Mouse (Mus musculus) erythroid progenitor cell, adult 5-6 weeks (primary cell): Measurements from ENCODE around the gene Cped1. TPM values are rescaled to one million over a fixed set of nuclear protein-coding genes. Genes with fewer than 3 reads are reported as not detected.

Source experiments
- ATAC-seq: replicated peaks from 2 replicates; pipeline ENCODE4 v1.8.0; 2016; ENCODE audit warnings: moderate number of reproducible peaks, mild to moderate bottlenecking, moderate TSS enrichment, inconsistent platforms; ENCODE audit not compliant: poor library complexity, low FRiP score, severe bottlenecking
- total RNA-seq, 2 experiments: library from RNA; stranded (forward) in 1 of 2; stranded (reverse) in 1 of 2; fragments of 150-400 nt in 1 of 2; fragments of 186-747, 209-891 nt in 1 of 2; gene quantifications; 2 replicates each; pipeline versions ENCODE4 v1.2.3 to v1.2.4; 2015 to 2017; ENCODE audit warnings: low replicate concordance in 2 of 2

Cped1 gene
- total RNA-seq (2015; ENCODE audit: low replicate concordance): not detected in 2 replicates
- total RNA-seq (2017; ENCODE audit: low replicate concordance): 0.26 and 0.53 TPM in 2 replicates

GRCm38 (mm10) chr6:21985732-21986540, at the start of gene Cped1:
TSS of gene Cped1 (plus strand) at chr6:21985916.
- no peak; the same call in 1 of the 2 replicates for ATAC-seq

DNA sequence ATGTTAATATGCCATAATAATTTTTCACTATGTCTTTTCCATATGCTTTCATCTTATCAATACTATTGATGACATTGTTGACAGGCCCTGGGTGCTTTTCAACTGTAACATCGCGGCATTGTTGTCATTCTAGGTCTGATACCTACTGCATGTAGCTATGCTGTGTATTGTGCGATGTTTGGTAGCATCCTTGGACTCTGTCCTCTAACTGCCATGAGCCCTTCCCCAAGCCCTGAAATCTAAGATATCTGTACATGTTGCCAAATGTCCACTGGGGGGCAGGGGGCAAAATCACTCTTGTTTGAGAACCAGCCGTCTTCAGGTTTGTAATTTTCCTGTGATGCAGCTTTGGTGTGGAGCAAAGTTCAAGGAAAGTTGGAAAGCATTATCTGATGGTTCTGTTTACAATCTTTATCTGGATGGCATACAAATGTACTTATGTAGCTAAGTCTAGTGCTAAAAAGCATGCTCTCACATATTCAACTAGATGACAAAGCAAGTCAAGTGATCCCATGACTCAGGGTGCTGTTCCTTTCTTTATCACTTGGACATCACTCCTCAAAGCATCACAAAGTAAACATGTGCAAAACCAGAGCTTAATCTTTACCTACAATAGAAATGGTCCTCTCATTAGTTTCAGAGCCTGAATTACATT, 47.6 kb upstream of the Cped1 start:
- no peak for ATAC-seq

DNA sequence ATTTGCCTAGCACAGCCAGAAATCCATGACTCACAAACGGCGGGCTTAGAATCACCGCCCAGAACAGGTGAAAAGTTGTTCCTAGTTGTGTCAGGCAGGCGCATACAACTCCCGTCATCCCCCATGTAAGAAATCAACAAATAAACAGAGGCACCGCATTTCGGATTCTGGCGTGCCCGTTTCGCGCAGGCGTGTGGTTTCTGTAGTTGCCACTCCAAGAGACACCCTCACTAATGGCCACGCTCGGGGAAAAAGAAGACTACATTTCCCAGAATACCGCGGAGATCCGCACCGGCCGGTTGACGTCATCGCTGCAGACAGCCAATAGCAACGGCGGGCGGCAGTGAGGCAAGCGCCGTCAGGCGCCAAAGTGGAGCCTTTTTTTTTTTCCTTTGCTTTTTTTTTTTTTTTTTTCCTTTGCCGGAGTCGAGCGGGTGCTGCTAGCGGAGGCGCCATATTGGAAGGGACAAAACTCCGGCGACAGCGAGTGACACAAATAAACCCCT, 36.4 kb upstream of the Cped1 start, which contains the start of gene Ing3:
TSS of gene Ing3 (plus strand) at position 346 of the 506 bp plus-strand sequence.
- ATAC-seq: peak; percentile 93

DNA sequence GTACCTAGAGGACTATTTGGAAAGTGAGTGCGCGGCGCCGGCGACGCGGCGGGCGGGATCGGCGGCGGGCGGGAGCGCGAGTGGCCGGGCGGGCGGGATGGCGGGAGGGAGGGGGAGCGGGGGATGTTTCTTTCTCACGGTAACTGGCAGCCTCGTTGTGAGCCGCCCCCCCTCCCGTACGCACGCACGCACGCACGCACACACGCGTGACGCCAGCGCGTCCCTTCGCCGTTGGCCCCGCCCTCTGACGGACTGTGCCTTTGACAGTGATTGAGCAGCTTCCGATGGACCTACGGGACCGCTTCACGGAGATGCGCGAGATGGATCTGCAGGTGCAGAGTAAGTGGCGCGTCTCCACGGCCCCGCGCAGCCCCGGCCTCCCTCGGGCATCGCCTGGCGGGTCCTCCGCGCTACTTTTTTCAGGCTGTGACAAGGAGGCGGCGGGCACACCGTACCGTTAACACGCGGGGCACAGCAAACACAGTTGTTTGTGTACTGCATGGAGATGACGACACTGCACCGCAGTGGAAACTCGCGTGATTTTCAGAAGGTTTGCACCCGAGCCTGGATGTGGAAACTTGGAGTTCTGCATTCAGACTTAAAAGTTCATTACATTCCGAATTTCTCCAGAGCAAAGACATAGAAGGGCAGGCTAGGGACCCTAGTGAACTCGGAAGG, 35.8 kb upstream of the Cped1 start:
- ATAC-seq: peak; percentile 89

GRCm38 (mm10) chr6:21950676-21951075, 35.0 kb upstream of the Cped1 start:
- no peak for ATAC-seq

DNA sequence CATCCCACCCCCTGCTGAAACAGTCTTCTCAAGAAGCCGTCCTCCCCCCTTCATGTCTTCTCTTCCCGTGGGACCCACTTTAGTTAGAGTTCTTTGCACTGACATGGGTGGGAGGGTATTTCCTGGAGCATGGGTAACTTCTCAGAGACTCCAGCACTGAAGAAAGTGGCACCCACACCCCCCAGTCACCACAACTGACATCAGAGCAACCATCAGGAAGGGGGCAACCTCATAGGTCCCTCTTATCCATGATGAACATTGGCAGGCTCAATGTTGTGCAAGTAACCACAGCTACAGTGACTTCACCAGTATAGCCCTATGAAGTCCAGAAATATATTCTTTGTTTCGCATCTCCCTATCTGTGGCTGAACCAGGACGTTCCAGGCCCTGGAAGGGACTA, 30.2 kb upstream of the Cped1 start:
- ATAC-seq: no peak

- no peak for ATAC-seq
Observed at GRCm38 (mm10) chr6:21958922-21959321, 26.8 kb upstream of the Cped1 start.

GRCm38 (mm10) chr6:21959909-21960308, 25.8 kb upstream of the Cped1 start:
- ATAC-seq: no peak

- no peak for ATAC-seq
Observed at GRCm38 (mm10) chr6:21977532-21977931, 8.2 kb upstream of the Cped1 start.

DNA sequence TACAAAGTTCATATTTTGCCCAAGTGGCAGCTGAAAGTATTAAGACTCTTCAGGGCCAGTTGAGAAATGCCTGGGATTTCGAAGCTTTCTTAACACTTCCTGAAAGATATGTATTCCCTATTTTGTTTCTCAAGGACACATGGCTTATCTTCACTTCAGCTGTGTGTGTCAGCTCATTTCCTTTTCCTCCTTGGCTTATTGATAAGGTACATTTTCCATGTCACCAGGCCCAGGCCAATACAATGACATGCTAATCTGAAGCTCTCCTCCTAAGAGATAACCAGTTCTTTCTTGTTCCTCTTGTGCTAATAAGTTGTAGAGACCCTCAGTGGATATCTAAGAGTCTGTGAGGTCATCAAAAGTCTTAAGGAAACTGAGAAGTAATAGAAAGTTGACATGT, 4.6 kb upstream of the Cped1 start:
- no peak for ATAC-seq

- ATAC-seq: no peak
Observed at GRCm38 (mm10) chr6:21984990-21985731, 555 bp upstream of the Cped1 start.

DNA sequence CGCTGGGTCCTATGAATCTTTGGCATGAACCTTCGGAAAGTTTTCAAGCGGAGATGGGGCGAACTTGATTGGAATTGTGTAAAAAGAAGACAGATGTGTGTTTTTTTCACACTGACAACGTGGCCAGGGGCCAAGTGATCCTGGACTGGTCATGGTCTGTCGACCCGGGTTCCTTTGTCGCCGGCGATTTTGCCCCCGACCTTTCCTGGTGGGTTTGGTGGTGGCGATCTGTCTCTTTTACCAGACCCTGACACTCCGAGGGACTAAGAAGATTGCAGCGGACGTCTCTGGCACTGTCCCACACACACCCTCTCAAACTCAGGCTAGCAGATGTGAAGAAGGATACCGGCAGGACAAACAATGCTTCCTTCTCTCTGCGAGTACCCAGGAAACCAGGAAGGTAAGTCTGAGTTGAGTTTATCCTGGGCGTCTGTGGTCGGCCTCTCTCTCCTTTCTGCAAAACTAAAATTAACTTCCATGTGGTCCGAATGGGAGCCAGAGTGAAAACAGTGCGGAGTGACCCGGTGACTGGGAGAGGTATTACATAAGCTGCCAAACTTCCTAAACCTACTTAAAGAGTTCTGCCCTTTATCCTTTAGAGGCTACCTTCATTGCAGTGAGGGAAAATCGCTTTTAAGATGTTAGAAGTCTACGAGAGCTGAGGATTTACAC, 1.1 kb downstream of the Cped1 start:
- no peak for ATAC-seq

GRCm38 (mm10) chr6:21987554-21987953, 1.8 kb downstream of the Cped1 start:
- ATAC-seq: no peak

DNA sequence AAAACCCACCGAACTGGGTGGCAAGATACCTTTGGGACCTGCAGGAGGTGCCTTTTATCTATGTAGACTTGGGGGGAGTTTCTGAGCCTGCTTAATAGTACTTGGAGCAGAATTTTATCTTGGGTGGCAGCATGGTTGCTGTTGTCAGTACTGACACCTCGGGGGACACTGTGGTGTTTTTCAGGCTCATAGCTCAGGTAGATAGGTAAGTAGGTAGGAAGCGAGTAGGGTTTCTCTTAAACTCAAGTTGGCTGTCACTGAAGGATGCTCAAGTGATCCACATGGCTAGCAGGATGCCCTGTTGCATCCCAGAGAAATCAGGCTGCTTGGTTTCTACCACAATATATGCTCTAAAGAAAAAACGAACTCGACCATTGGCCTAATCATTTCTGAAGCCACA, 2.6 kb downstream of the Cped1 start:
- no peak for ATAC-seq

DNA sequence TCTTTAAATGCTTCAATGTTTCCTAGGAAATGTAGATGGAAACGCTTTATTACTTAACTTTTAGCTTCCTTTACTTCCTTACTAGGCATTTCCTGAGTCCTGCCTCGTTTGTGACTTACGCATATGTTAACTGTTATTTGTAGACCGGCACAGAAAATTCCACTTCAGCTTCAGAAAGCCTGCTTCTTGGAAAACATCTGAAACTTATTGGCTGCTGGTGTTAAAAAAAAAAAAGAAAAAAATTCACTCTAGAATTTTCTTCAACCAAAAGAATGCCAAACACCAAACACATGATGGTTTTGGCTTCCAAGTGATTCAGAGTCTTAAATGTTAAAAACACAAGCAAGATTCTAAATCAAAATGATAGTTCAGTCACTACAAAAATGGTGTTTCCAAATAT, 3.4 kb downstream of the Cped1 start:
- no peak for ATAC-seq

GRCm38 (mm10) chr6:21990181-21991135, 4.7 kb downstream of the Cped1 start:
- no peak for ATAC-seq

- ATAC-seq: no peak
Observed at GRCm38 (mm10) chr6:21991151-21991550, 5.4 kb downstream of the Cped1 start.

DNA sequence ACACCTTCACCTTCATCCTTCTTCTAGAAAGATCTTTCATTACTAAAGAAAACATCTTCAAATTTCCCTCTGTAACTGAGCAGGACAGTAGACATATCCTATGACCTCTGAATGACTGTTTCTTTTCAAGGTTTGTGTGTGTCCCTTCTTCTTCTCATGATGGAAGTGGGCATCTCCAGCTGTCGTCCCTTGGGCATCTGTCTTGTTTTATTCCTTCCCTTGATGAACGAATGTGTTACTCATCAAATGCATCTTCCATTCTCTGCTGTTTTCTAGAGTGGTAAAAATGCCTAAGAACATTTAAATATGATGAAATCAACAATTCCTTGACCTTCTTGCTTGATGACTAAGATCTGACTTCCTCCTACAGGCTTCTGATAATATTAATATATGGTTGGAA, 7.4 kb downstream of the Cped1 start:
- no peak for ATAC-seq
